In genomic region chr4:149983921-149984645, GRCm38 (mm10) we compare ENCODE assay signal across 20 mouse cellular contexts.
"Had no signal": no experiment of that assay in that cellular context is flagged by ENCODE, and none has a peak within 500 bp of the region (broad histone marks: within the 10 kb centered on the region; RNA-seq: fewer than 3 reads in every experiment).

No protein-coding gene starts in this region.

- H3K27ac ChIP-seq: liver, embryonic 12.5 days; liver, embryonic 15.5 days; lung, embryonic 15.5 days; midbrain, embryonic 10.5 days; midbrain, embryonic 13.5 days; neural tube, embryonic 13.5 days; stomach, embryonic 15.5 days had no signal

- H3K36me3 ChIP-seq: midbrain, embryonic 10.5 days; midbrain, embryonic 13.5 days; neural tube, embryonic 13.5 days had no signal

- H3K9ac ChIP-seq: liver, embryonic 12.5 days; liver, embryonic 15.5 days; lung, embryonic 15.5 days; midbrain, embryonic 13.5 days; neural tube, embryonic 13.5 days; stomach, embryonic 15.5 days had no signal

- H3K4me3 ChIP-seq: liver, embryonic 12.5 days; liver, embryonic 15.5 days; lung, embryonic 15.5 days; megakaryocyte, embryonic 14.5 days; midbrain, embryonic 10.5 days; midbrain, embryonic 13.5 days; myocyte; neural tube, embryonic 13.5 days; stomach, embryonic 15.5 days had no signal

- ATAC-seq: liver, embryonic 12.5 days; midbrain, embryonic 13.5 days; midbrain, embryonic 16.5 days had no signal

- H3K9me3 ChIP-seq: liver, embryonic 12.5 days; liver, embryonic 15.5 days; lung, embryonic 15.5 days; megakaryocyte, embryonic 14.5 days; midbrain, embryonic 10.5 days; midbrain, embryonic 13.5 days; neural tube, embryonic 13.5 days; stomach, embryonic 15.5 days had no signal

- DNase-seq: kidney, adult 11 months; kidney, postnatal 14 days; kidney, postnatal 4 days; lung, adult 18-20 months; lung, postnatal 10 days; lung, postnatal 36 days; retina, postnatal 1 day; right cerebral cortex, postnatal 25 days; spleen, adult 18-20 months; thymus, postnatal 25 days had no signal

- H3K27me3 ChIP-seq: liver, embryonic 12.5 days; liver, embryonic 15.5 days; lung, embryonic 15.5 days; megakaryocyte, embryonic 14.5 days; neural tube, embryonic 13.5 days; stomach, embryonic 15.5 days had no signal

- H3K4me2 ChIP-seq: liver, embryonic 12.5 days; liver, embryonic 15.5 days; lung, embryonic 15.5 days; midbrain, embryonic 13.5 days; neural tube, embryonic 13.5 days; stomach, embryonic 15.5 days had no signal
